Mouse (Mus musculus): ENCODE measurements around the gene Retreg1.

The Retreg1 gene

DNA sequence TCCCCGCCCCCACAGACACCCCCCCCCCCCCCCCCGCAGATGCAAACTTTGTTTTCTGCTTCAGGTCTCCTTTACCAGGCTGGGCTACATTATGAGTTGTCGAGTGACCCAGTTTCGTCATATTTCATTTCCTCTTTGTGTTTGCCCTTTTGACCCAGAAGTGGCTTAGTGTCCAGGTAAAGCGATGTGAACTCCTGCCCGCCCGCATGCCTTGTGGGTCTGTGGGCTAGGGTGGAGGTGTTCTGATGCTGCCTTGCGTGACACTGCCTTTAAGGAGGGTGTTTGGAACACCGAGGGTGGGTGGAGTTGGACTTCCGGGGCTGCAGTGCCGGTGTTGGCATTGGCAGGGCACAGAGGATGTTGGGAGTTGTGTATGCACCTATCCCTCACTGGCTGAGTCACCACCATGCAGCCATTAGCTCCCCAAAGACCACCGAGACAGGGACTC is 15.7 kb downstream of the Retreg1 start:
- ChIA-PET POLR2A (interaction anchor here in 3 of 4 experiments (0.5 to 1.8 kb wide), 9 partner anchors 15 to 511 kb away, joined by 3 to 4 read pairs (median 3); partner anchors contain the start of gene Retreg1 (in 1 of the 3)), CTCF (interaction anchor here in 2 of 4 experiments (0.6 kb wide), 4 partner anchors 248 to 1068 kb away, joined by 3 to 7 read pairs (median 4); no protein-coding TSS in a partner anchor)

DNA sequence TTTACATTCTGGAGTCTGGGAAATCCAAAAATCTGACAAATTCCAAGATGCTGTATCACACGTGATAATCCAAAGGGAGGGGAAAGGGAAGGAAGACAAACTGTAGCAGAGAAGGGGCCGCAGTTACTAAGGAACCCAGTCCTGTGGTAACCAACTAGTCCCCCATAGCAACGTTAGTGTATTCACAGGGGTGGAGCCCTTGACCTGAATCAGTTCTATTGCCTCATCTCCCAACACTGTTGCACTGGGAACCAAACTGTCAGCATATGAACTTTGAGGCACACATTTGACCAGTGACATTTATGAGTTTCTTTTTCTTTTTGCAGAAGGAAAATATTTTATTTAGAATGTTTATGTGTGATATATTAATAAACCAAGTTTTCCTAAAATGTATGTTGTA is 16.5 kb downstream of the Retreg1 start:
- CTCF ChIA-PET, result no interaction called here
- POLR2A ChIA-PET, result interaction anchor here in 1 of 4 experiments (0.9 kb wide), 1 partner anchor 16 kb away, joined by 3 read pairs; no protein-coding TSS in a partner anchor

DNA sequence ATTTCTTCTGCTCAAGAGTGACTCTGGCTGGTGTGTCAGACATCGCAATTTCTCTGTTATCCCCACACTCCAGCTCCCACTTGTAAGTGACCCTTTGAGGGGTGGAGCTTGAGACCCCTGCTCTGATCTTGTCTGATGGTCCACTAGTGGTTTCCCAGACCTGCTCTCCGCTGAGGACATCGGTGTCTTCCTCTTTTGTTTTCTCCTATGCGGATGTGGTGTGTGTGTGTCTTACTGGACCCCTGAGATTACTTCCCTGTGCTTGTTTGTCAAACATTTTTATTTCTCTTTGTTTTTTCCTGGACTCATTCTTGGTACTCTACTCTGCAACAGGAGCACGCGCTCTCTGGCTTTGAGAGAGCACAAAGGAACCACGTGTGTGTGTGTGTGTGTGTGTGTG is 18.9 kb downstream of the Retreg1 start:
- ChIA-PET POLR2A (interaction anchor here in 2 of 4 experiments (0.6 to 0.9 kb wide), 3 partner anchors 10 to 164 kb away, joined by 3 to 8 read pairs (median 4); no protein-coding TSS in a partner anchor), CTCF (no interaction called here)

DNA sequence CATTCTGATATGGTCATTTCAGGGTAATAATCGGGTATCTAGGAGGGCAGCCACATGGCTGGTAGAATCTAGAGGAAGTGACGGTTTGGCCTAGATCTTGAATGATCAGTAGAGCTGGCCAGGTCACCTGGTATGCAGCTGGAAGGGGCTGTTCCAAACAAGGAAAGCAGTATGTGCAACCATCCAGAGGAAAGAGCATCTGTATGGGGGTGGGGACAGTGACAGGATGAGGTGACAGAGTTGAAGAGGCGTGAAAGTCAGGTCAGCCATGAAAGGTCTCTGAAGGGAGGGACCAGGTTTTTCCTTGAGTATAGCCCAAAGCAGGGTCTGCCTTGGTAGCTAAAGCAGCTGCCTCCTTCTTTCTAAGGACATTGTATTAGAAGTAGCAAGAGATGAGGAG is 22.6 kb downstream of the Retreg1 start:
- POLR2A ChIA-PET, result interaction anchor here in 1 of 4 experiments (1.0 kb wide), 1 partner anchor 11 kb away, joined by 3 read pairs; no protein-coding TSS in a partner anchor
- CTCF ChIA-PET, result no interaction called here

DNA sequence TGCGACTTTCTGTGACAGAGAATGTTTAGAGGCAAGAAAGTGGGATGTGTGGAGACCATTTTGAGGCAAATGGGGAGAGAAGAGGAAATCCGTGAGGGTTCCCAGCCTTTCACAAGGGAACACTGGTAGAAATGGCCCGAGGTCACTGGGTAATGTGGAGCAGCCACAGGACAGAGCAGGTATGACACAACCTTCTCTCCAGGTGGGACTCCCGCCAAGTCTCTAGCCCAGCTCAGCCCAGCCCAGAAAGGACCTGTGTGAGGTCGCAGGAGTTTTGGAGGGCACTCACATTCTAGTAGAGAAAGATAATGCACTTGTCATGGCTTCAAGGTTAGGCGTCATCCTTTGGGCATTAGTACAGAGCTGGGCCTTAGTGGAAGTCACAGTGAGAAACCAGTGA is 23.1 kb downstream of the Retreg1 start:
- CTCF ChIA-PET, result interaction anchor here in 1 of 4 experiments (0.6 kb wide), 1 partner anchor 72 kb away, joined by 4 read pairs; no protein-coding TSS in a partner anchor

DNA sequence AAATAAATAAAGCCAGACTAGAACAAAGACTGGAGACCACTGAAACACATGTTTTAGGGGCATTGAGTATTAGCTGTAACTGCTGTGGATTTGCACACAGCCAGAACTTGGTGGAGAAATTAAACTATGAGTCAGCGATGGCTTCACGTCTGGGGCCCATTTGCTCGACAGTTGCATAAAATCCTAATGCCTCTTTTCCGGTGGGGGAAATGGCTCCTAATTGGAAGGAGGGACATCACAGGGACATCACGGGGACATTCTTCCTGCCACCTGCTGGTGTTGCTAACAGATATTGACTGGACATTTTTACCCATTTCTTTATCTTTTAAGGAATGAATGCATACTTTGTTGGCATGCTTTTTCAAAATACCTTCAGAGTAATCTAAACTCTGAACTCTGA is 26.1 kb downstream of the Retreg1 start:
- ChIA-PET CTCF (interaction anchor here in 2 of 4 experiments (0.7 kb wide), 2 partner anchors 33 to 68 kb away, joined by 3 to 4 read pairs; no protein-coding TSS in a partner anchor), POLR2A (no interaction called here)

More for the DNA sequence above, 23.1 kb downstream of the Retreg1 start:
- POLR2A ChIA-PET, result interaction anchor here in 1 of 4 experiments (0.7 to 1.2 kb wide), 3 partner anchors 10 to 37 kb away, joined by 3 read pairs; no protein-coding TSS in a partner anchor

DNA sequence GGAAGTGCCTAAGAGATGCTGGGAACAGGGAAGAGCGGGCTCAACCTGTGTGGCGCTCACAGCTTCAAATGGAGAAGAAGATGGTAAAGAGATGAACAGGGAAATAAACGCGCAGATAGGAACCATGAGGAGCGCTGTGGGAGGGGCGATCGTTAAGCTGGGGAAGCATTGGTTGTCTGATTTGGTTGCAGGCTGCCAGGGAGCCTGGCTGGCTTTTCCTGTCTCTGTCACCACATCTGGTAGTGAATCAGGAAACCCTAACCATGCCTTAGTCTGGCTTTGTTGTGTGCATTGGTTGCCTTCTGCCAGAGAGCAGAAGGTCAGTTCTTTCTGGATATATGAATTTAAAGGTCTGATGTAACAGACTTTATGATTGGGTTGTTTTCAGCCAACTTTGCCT is 28.5 kb downstream of the Retreg1 start:
- ChIA-PET CTCF (no interaction called here), POLR2A (interaction anchor here in 1 of 4 experiments (1.2 kb wide), 1 partner anchor 98 kb away, joined by 3 read pairs; no protein-coding TSS in a partner anchor)

DNA sequence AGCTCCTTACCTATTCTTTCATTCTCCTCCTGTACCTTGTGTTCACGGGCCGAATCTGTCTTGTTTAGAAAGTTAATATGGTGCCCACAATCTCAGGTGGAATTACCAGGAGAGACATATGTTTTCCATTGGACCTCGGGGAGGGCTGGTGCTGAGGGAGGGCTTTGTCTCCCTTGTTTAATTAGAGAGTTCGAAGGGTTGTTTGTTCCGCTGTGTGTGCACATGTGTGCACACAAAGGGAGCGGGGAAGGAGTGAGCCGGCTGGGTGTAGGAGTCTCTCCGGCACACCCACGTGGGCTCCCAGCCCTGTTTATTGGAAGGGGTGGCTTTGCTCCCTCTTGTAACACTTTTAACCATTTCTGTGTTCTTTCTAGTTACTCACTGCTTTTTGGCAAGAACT is 29.1 kb downstream of the Retreg1 start:
- ChIA-PET CTCF (no interaction called here), POLR2A (no interaction called here)

DNA sequence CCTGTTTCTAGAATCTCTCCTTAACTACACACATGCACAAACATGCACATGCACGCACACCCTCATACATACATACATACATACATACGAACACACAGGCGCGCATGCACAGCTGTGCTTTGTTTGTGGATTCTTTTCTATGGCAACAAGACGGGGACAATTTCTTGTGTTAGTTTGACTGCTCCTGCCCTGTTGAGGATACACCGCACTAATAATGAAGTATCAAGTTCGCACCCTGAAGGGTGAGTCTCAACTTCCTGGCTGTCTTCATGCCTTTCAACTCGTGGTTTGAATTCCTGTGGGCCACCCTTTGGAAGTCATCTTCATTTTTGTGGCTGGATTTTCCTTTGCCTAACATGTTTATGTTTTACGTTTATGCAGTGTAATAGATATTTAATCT is 29.7 kb downstream of the Retreg1 start:
- POLR2A ChIA-PET, result no interaction called here

DNA sequence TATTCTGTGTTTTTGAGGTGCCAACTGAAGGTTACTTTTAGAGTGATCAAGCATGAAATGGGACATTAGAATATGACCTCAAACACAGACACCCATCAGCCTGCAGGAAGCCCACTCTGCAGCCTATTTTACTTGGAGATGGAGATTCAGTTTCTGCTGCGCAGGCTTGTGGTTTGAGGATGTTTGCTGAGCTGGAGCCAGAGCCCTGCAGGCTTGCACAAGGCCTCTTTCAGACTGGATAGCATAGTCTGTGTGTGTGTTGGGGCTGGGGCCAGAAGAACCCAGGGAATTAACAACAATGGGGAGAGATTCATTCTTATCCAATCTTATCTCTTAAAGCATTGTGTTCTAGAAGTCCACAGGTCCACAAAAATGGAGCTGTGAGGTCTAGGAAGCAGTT is 30.6 kb downstream of the Retreg1 start:
- POLR2A ChIA-PET, result interaction anchor here in 1 of 4 experiments (0.6 kb wide), 1 partner anchor 11 kb away, joined by 4 read pairs; no protein-coding TSS in a partner anchor
- CTCF ChIA-PET, result interaction anchor here in 1 of 4 experiments (0.7 kb wide), 1 partner anchor 47 kb away, joined by 3 read pairs; no protein-coding TSS in a partner anchor

More for the DNA sequence above, 29.7 kb downstream of the Retreg1 start:
- CTCF ChIA-PET, result no interaction called here

DNA sequence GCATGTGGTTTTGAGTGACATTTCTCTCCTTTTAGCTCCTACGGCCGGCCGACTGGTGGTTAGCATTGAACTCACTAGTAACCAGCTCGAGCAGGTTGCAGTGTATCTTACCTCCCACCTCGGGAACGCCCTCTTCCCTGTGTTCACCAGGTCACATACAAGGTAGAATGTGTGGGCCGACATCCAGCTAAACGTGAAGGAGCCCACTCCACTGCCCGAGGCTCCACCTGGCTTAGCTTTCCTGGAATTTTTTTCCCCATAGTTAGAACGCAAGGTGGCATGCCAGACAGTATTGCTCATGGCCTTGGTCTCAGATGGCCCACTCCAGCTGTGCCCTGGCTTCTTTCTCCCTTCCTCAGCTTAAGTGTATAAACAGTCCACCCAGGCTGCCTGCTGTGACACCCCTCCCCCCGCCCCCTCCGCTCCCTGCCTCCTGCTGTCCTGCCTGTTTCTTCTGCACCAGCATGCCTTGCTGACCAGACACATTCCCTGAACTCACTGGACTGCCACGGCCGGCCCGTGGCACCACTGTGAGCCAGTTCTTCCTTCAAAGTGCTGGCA is 33.7 kb downstream of the Retreg1 start:
- ChIA-PET CTCF (interaction anchor here in 3 of 4 experiments (0.5 to 1.5 kb wide), 8 partner anchors 8 to 759 kb away, joined by 3 to 4 read pairs (median 3); no protein-coding TSS in a partner anchor), POLR2A (interaction anchor here (0.6 to 3.1 kb wide), 19 partner anchors 8 to 124 kb away, joined by 3 to 16 read pairs (median 4); partner anchors contain the start of genes Retreg1 (in 3 of the 4) and Zfp622 (in 3 of the 4))

DNA sequence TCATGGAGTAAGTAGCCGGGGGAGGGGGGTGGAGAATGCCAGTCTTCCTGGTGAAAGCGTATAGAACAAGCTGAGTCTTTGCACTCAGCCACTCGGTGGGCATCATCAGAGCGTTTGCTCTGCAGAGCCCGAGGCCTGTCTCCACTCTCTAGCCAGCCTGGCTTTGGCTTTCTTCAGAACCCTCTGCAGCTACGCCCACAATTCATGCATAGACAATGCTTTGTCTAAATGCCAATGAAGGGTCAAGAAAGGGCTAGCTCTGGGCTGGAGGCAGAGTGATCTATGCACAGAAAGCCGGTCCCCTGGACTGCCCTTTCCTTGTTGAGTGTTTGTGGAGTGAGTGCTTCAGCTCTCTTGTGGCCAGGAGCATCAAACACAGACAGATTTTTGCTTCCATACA is 34.8 kb downstream of the Retreg1 start:
- ChIA-PET CTCF (interaction anchor here in 1 of 4 experiments (0.6 kb wide), 1 partner anchor 24 kb away, joined by 3 read pairs; no protein-coding TSS in a partner anchor), POLR2A (interaction anchor here in 3 of 4 experiments (0.6 to 3.1 kb wide), 13 partner anchors 11 to 138 kb away, joined by 3 to 16 read pairs (median 5); partner anchors contain the start of genes Retreg1 (in 3 of the 3) and Zfp622 (in 2 of the 3))

DNA sequence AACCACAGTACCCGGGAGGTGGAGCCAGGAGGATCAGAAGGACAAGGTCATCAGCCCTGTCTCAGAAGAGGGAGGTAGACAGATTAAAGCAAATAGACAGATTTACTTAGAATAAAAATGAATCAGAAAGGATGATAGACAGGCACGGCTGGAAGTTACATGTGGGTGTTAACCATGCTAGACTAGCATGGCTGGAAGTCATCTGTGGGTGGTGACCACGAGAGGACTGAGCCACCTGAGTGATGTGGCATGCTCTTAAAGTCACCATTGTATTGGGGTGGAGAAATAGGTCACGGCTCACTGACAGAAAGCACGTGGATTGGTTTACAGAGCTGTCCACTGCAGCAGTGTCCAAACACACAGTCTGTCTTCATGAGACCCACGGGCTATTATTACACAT is 36.2 kb downstream of the Retreg1 start:
- CTCF ChIA-PET, result no interaction called here
- POLR2A ChIA-PET, result interaction anchor here in 1 of 4 experiments (1.6 to 3.1 kb wide), 2 partner anchors 20 to 37 kb away, joined by 3 to 16 read pairs; partner anchors contain the start of gene Retreg1

DNA sequence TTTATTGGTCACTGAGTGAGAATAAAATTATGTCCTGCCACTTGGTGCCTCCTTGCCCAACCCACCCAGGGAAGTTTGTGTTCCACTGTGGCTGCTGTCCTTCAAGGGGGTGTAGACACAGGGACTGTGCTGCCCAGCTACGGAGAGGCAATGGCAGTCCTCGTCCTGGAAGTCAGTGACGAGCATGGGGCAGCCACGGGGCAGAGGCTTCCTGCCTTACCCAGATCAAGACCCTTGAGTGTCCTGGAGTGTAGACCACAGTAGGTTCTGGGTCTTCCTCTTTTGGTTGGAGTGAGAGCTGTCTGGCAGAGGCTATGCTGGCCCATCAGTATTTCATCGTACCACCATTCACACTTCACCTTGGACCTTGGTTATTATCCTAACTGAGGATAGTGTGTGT is 37.2 kb downstream of the Retreg1 start:
- CTCF ChIA-PET, result no interaction called here

DNA sequence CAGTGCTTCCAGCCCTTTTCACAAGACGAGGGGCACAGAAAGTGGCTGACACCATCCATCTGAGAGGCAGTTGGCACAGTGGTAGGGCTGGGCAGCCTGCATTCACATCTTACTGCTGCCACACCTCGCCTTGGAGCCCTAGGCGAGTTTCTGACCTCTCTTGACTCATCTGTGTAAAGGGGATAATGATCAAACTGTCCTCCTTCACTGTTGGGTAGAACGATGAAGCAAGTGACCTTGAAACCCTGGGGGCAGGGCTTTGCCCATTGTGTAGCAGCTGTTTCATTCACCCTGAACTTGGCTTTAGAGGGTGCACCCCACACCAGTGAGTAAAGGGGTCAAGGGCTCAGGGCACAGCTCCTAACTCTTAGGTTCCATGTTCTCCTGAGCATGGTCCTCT is 39.0 kb downstream of the Retreg1 start:
- CTCF ChIA-PET, result no interaction called here

More for the DNA sequence above, 37.2 kb downstream of the Retreg1 start:
- POLR2A ChIA-PET, result interaction anchor here in 1 of 4 experiments (1.2 kb wide), 1 partner anchor 39 kb away, joined by 3 read pairs; no protein-coding TSS in a partner anchor

DNA sequence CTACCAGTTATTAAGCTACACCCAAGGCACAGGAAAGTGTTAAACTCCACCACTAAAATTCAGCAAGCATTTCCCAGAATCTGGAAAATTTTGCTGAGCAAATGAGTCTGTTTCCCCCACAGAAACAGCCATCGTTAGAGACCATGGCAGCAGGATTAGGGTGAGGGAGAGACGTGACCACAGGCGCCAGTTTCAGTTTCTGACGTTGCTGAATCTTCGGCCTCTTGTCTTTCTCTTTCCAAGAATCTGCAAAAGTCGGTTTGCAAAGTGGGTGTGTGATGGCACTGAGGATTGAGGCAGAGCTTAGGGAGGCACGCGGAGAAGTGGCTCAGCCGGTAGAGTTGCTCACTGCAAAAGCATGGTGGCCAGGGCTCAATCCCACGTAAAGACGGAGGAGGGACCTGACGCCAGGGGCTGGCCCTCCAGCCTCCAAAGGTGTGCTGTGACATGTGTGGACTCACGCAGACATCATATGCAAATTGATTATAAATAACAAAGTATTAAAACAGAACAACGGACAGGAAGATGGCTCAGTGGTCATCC is 41.5 kb downstream of the Retreg1 start:
- POLR2A ChIA-PET, result interaction anchor here in 2 of 4 experiments (0.9 to 1.5 kb wide), 3 partner anchors 8 to 28 kb away, joined by 3 to 4 read pairs (median 3); no protein-coding TSS in a partner anchor

More for the DNA sequence above, 39.0 kb downstream of the Retreg1 start:
- POLR2A ChIA-PET, result no interaction called here

DNA sequence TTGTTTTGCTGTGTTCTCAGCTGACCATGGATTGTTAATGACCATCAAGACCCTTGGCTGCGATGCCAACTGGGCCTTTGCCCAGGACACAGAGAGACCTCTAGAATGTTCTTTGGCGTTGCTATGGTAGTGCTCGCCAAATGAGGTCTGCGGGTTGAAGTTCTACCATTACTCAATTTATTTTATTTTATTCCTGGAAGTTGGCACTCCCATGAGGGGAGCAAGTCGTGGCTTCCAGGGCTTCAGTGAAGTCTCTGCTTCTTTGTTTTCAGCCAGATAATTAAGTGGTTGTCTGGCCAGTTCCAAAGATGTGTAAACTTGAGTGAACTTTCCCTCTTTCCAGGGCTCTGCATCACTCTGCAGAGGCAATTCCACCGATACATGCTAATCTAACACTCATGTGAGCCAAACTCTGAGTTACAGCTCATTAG is 43.6 kb downstream of the Retreg1 start:
- ChIA-PET CTCF (no interaction called here), POLR2A (no interaction called here)

More for the DNA sequence above, 41.5 kb downstream of the Retreg1 start:
- CTCF ChIA-PET, result interaction anchor here in 2 of 4 experiments (0.7 kb wide), 2 partner anchors 8 to 73 kb away, joined by 3 read pairs; no protein-coding TSS in a partner anchor

DNA sequence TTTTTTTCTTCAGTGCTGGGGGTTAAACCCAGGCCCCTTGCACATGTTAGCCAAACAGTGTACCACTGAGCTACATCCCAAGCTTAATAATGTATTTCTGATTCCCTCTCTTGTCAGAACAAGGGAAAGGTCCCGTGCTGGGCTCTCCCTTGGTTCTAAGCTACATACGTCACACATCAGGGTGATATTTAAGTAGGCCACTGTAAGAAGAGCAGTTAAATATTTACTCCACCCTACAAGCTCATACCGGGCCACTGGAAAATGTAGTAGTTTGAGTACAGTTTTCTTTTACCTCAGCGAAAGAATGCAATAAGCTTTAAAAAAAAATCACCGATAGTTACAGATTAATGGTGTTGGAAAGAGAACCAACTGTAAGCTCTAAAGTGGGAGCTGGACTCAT is 46.9 kb downstream of the Retreg1 start:
- CTCF ChIA-PET, result interaction anchor here in 2 of 4 experiments (0.6 to 0.7 kb wide), 2 partner anchors 85 to 103 kb away, joined by 3 read pairs; no protein-coding TSS in a partner anchor

DNA sequence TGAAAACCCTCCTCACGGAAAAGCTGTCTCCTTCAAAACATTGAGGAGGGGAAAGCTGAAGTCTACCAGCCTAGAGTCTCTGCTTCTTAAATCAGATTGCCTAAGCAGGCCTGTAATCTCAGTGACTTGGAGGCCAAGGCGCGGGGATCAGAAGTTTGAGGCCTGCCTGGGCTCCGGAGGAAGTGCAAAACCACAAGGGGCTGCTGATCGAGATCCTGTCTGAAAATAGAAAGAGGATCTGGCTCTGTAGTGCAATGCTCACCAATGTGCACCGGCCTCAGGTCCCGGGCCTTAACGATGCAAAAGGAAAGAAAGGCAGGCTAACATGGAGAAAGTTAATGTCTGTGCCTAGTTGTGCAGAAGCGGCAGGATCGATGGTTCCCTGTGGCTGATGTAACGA is 48.6 kb downstream of the Retreg1 start:
- CTCF ChIA-PET, result no interaction called here
- POLR2A ChIA-PET, result interaction anchor here in 1 of 4 experiments (0.9 kb wide), 1 partner anchor 87 kb away, joined by 3 read pairs; no protein-coding TSS in a partner anchor

More for the DNA sequence above, 46.9 kb downstream of the Retreg1 start:
- POLR2A ChIA-PET, result interaction anchor here in 2 of 4 experiments (0.7 to 1.1 kb wide), 2 partner anchors 13 to 63 kb away, joined by 3 read pairs; no protein-coding TSS in a partner anchor
